Mouse (Mus musculus) G1E (cell line): Measurements from ENCODE around the gene Cnst.

Experiments
- CTCF ChIP-seq: IDR thresholded peaks from 2 replicates; pipeline ENCODE4 v1.5.1; 2012; ENCODE audit warnings: low read depth, low read length, inconsistent platforms, mixed read lengths
- GATA1 ChIP-seq: IDR thresholded peaks from 2 replicates; pipeline ENCODE4 v1.6.1; 2012; ENCODE audit warnings: borderline replicate concordance, low read length, inconsistent platforms, mixed read lengths
- GATA2 ChIP-seq: IDR thresholded peaks from 2 replicates; pipeline ENCODE4 v1.6.1; 2012; ENCODE audit warnings: low read depth, low read length, inconsistent platforms, borderline replicate concordance
- POLR2AphosphoS5 ChIP-seq: IDR thresholded peaks from 2 replicates; pipeline ENCODE4 v1.6.1; 2012; ENCODE audit warnings: low read depth, low read length, inconsistent platforms; ENCODE audit not compliant: insufficient replicate concordance
- TAL1 ChIP-seq: conservative IDR thresholded peaks from 2 replicates; pipeline ENCODE4 v1.6.1; 2012; ENCODE audit warnings: low read depth, low read length, inconsistent platforms, mixed read lengths

- no peak for TF ChIP-seq CTCF
- TF ChIP-seq GATA1 = no peak
- no peak for TF ChIP-seq POLR2AphosphoS5
- no peak for TF ChIP-seq TAL1
- TF ChIP-seq GATA2 = no peak
Observed at GRCm38 (mm10) chr1:179586430-179587095, 40.4 kb downstream of the Cnst start.
